Mouse (Mus musculus) adrenal gland, adult (tissue): Measurements from ENCODE around the gene Pla2g10.
"Not testable (repeated sequence)": the region's sequence is repeated elsewhere in the genome, so short reads cannot be mapped to it uniquely, and the experiment has no call there.

Experiments used
- DNase-seq, 2 experiments: peaks; one replicate each; pipeline ENCODE4 v3.0.0; 2022 to 2023; ENCODE audit warnings: low spot score in 1 of 2; ENCODE audit not compliant: inconsistent age in 2 of 2

Pla2g10 gene

DNA sequence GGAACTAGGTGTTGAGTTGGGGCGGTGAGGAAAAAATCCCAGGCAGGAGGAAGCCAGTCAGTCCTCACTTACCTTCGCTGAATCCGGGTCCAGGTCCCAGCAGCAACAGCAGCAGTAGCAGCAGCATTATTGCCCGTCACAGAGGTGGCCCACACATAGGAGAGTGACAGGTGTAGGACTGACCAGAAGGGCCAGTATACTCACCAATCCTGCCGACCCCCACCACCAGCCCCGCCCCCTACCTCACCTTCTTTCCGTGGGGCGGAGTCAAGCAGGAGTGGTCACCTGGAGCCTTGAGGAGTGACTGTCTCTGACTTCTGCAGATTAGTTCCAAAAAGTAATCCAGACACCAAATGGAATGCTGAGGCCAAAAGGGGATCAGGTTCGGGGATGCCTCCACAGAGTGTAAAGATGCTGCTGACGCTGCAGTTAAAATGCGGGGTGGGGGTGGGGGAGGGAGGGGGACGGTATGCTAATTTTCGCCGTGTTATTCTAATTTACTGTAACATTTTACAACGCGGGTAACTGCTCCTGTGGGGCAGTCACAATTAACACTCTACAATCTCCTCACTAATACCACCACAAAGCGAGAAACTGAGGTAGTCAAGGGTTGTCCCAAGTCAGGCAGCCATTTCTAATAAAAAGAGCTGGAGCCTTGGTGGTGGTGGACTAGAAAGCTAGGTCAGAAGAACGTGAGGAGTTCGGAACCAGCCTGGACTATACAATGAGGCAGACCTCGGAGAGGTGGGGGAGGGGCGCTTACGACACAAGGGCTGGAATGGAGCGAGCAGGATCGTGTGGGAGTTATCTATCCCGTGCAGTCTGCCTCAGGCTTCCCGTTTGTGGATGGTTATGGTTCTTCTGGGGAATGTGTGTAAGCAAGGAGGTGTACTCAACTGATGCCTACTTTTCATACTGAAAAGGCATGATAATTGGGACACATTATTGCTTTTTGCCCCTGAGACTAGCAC is at the start of gene Pla2g10:
Gene Pla2g10, minus strand, starts transcription at position 699 of the 971 bp plus-strand sequence.
- no peak for DNase-seq

DNA sequence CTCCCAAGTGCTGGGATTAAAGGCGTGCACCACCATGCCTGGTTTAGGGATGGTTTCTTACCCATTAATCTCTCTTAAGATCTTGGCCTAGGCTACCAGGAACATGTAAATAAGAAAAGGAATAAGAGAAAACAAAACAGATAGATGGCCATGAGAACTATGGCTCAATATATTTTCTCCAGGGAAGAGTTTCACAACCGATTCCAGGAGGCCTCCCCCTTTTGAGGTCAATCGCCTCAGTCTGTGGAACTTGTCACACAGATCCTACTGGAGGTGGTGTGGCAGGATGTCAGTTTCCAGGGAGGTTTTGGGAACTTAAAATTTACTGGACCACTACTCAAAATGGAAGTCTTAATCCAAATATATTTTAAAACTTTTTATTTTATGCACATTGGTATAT is 43.9 kb upstream of the Pla2g10 start:
- DNase-seq: peak in 1 of 2 experiments; percentile 63

DNA sequence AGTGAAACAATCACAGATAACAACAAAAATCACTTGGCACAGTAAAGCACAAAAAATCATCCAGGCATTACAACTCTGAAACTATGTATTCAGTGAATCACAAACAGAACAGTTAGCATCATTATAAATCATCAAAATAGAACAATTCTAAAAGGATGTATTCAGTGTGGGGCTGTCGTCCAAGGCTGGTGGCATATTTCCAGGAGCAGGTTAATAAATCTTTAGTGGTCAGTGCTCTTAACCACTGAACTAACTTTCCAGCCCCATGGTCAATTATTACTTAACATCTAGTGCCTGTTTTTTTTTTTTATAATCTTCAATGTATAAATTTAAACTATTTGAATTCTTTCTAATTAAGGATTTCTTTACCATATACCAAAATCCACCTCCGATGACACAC is 43.2 kb upstream of the Pla2g10 start:
- peak; percentile 80 to 93 for DNase-seq

DNA sequence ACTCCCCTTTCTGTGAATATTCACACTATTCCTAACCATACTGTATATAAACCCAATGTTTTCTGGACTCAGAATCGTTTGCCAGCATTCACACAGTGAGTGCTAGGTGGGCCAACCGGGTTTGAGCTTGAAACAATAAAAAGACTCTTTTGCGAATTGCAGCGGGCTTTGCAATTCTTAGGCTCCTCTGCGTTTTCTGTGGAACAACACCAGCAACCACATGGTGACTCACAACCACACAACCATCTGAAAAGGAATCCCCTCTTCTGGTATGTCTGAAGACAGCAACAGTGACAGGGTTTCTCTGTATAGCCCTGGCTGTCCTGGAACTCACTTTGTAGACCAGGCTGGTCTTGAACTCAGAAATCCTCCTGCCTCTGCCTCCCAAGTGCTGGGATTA is 41.3 kb upstream of the Pla2g10 start:
- not testable (repeated sequence) for DNase-seq

DNA sequence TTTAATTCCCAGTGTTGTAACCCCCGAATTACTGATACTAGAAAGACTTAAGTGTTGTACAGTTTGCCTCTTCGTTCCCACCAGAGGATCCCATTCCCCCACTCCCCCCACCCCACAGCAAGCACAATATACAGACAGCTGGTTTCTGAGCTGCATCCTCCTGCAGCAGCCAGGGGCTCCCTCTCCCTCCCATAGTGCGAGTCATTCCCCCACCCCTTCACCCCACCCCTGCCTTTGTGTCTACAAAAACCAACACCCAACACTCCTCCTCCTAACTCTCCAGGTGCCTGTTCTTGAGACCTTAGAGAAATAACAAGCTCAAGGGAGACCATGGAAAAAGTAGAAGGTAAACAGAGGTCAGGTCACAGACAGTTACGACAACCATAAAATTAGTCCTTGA is 40.8 kb upstream of the Pla2g10 start:
- not testable (repeated sequence) for DNase-seq

DNA sequence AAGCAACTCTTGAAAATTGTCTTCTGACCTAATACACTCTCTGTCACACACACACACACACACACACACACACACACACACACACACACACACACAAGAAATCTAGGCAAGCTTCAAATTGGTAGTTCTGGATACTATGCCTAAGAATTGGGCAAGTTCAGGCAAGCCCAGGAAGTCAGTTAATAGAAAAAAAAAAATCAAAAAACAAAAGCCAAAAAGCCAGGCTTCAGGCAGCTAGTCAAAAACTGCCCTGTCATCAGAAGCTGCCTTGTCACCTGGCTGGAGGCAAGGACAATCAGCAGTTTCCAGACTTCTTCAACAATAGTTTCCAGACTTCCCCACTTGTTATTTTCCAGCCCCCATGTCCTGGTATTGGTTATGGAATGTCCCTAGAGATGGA is 35.6 kb upstream of the Pla2g10 start:
- DNase-seq: no peak

DNA sequence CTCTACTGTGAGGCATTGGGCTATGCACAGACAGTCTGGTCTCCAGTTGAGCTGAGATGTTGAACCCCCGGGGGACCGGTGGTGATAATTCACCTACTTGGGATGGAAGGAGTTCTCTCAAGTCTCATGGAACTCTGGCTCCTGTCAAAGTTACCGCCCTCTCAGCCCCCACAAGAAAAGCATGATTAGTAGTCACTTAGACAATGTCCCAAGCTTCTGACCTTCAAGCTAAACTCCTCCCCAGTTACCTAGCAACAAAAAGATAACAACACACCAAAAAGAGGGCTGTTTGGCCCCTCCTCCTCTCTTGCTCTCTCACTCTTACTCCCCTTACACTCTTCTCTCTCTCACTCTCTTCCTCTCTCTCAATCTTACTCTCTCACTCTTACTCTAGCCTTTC is 33.7 kb upstream of the Pla2g10 start:
- DNase-seq: peak in 1 of 2 experiments; percentile 57

DNA sequence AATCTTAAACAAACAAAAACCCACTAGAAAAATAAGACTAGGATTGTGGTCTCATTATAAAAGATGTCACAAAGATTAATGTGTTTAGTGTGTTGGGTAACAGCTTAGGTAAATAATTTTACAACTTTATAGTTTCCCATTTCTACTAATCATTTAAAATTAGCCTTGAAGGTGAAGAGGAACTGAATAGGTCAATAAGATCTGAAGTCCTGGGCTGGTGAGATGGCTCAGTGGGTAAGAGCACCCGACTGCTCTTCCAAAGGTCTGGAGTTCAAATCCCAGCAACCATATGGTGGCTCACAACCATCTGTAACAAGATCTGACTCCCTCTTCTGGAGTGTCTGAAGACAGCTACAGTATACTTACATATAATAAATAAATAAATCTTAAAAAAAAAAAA is 32.0 kb upstream of the Pla2g10 start:
- not testable (repeated sequence) for DNase-seq

DNA sequence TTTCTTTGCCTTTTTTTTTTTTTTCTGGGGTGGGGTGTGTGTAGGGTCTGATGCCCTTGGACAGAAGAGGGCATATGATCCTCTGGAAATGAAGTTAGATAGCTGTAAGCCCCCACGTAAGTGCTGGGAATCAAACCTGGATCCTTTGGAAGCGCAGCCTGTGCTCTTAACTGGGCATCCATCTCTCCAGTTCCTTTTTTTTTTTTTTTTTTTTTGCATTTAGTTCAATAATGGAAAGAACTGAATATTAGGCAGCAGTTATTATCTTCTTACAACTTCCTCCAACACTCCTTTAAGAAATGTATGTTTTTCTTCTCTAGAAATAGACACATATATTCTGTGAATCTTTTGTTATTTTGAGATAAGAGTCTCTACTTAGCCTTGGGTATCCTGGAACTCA is 27.0 kb upstream of the Pla2g10 start:
- DNase-seq: no peak

DNA sequence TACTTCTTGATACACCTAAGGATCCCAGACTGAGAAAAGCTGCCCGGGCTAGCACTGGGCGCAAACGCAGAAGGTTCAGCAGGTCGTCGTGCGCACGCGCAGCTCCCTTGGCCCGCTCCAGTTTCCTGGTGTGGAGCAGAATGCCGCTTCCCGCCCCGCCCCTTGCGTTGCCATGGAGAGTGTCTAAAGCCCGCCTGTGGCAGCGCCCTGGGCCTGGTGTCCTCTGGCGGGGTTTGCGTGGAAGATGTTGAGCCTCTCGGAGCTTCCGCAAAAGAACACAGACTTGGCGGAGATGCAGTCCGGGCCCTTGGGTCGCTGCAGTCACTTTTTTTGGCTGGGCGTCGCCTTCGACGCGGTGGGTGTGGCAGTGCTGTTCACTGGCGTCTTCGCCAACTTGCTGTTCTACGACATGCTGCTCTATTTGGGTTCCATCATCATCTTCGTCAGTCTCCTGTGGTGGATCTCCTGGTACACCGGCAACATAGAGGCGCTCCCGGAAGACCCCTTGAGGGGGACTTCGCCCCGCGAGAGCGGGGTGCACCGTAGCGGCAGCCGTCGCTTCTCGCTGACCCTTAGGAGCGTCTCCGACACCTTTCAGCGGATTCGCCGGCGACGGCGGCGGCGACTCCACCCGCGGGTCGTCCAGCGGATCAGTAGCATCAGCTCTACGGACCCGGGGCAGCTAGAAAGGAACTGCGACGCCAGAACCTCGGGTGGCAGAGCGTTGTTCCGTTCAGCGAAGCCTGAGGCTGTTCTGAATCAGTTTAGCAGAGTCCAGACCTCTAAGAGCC is 23.8 kb upstream of the Pla2g10 start:
- peak; percentile 96 to 98 for DNase-seq

DNA sequence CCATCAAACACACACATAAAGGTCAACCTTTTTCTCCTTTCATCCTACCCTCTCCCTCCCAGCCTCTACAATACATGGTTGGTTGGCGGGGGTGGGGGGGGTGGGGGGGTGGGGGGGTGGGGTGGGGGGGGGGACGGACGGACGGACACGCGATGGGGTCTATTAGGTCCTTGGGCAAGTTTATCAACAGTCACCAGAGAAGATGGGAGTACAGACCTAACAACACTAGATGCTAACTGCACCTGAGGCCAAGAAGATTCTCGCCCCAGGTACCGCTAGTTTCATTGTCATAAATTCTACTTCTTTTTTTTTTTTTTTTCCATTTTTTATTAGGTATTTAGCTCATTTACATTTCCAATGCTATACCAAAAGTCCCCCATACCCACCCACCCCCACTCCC is 23.2 kb upstream of the Pla2g10 start:
- DNase-seq: no peak

DNA sequence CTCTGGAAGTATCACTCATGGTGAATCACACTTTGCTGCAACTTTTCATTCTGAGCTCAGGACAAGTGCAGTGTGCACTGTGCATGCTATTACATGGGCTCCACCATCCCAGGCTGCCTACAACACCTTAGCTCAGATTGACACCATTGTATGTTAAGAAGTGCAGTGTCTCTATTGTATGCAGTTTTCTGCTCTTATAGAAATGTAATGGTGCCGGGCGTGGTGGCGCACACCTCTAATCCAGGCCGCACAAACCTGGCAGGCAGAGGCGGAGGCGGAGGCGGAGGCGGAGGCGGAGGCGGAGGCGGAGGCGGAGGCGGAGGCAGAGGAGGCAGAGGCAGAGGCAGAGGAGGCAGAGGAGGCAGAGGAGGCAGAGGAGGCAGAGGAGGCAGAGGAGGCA is 19.8 kb upstream of the Pla2g10 start:
- no peak for DNase-seq

DNA sequence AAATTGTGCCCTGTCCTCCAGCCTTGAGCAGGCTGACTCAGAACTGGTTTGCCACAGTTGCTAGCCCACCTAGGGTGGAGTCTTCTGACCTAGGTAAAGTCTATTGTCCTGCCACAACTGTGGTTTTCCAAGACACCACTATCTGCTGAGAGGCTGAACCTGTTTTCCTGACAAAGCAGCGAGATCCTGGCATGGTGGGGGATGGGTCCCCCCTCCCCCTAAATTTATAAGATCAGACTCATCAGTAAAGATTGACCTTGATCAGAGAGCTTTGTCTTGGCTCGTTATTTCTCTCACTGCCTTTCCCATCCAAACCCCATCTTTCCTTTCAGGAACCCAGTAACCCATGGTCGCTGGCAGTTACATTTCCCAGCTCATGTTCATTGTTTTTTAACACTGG is 19.2 kb upstream of the Pla2g10 start:
- no peak for DNase-seq

DNA sequence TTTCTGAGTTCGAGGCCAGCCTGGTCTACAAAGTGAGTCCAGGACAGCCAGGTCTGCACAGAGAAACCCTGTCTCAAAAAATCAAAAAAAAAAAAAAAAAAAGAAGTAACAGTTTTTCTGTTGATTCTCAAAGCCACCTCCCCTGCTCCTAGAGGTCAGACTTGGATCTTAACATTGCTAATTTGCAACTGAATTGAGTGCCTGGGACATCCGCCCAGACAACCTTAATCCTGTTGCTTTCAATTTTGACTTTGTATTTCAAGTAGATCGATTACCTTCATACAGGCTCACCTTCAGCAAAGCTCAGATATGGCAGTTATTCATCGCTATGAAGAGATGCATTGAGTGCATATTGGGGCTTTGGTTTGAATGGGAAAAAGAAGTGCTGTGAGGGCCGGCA is 18.5 kb upstream of the Pla2g10 start:
- no peak for DNase-seq

DNA sequence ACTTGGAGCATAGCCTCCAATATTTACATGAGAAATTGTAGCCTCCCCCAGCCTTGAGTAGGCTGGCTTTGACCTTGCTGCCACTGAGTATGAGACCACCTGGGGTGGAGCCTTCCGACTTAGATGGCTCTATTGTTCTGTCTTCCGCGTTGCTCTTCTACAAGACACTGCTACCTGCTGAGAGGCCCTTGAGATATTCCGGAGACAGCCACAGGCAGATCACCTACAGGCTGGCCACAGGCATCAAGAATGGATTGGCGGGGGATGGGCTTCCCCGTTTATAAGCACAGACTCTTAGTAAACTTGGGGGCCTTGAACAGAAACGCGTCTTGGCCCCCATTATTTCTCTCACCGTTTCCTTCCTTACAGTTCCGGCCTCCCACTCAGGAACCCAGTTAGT is 18.0 kb upstream of the Pla2g10 start:
- not testable (repeated sequence) for DNase-seq

DNA sequence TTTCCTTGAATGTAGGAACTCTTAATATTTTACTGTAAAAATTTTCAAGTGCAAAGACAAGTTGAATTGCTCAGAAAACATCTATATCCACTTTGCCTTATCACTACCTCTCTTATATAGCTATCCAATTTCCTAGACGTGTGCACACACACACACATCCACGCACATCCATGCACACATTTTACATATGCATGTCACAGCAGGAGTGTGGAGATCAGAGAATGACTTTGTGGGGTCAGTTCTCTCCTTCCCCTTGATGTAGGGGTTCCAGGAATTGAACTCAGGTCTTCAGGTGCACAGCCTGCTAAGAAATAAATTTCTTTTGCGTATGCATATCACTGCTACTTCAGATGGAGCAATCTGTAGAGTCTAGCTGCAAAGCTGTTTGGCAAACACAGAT is 17.3 kb upstream of the Pla2g10 start:
- DNase-seq: no peak

DNA sequence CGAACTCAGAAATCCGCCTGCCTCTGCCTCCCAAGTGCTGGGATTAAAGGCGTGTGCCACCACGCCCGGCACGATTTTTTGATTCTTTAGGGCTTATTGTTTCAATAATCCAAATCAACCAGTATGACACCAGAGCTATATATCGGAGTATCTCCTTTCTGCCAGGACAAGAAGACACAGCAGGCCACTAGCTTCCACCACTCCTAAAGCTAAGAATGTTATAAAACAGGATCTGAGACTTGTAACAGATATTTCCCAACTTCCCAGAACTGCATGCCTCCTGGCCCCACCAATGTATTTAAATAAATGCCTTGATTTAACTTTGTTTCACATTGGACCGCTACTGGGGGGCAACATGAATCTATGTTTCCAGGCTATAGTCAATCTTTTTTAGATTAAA is 16.9 kb upstream of the Pla2g10 start:
- no peak for DNase-seq

DNA sequence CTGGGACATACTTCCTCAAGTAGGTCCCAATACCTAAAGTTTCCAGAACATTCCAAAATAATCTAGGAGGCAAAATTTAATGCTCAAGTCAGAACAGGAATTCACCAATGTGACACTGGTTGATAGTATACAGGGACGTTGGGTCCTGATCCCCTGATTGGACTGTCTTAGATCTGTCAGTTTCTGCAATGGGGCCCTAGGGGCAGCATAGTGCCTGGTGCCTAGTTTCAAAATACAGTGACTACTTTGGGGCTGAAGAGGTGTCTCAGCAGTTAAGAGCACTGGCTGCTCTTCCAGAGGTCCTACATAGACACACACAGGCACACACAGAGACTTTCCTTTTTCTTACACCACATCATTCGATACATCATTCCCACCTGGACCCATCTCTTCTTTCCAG is 10.1 kb upstream of the Pla2g10 start:
- no peak for DNase-seq

DNA sequence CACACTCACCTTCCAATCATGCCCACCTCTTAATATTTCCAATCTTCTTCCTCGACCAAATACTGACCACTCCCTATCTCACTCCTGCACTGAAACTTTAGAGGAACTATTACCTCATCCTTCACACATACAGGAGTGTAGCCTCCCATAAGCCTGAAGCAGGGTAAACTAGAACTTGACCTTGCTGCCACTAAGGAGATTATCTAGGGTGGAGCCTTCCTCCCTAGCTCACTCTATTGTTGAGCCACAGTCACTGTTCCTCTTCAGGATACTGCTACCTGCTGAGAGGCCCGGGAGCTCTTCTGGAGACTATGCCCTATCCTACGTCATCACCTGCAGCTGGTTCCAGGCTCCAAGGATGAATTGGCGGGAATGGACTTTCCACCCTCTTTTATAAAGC is 8.3 kb upstream of the Pla2g10 start:
- DNase-seq: not testable (repeated sequence)

DNA sequence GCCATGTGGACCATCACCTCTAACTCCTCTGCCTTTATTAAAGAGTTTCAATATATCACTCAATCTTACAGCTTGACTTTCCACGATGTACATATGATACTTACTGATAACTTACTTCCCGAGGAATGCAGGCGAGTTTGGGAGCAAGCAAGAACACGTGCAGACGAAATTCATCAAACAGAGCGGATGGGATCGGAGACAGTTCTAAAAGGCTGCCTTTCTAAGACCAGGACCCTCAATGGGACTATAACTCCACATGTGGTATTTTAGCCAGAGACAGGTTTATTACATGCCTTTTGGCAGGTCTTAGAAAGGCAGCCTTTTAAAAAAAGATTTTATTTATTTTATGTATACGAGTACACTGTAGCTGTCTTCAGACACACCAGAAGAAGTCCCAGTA is 5.2 kb upstream of the Pla2g10 start:
- DNase-seq: no peak

DNA sequence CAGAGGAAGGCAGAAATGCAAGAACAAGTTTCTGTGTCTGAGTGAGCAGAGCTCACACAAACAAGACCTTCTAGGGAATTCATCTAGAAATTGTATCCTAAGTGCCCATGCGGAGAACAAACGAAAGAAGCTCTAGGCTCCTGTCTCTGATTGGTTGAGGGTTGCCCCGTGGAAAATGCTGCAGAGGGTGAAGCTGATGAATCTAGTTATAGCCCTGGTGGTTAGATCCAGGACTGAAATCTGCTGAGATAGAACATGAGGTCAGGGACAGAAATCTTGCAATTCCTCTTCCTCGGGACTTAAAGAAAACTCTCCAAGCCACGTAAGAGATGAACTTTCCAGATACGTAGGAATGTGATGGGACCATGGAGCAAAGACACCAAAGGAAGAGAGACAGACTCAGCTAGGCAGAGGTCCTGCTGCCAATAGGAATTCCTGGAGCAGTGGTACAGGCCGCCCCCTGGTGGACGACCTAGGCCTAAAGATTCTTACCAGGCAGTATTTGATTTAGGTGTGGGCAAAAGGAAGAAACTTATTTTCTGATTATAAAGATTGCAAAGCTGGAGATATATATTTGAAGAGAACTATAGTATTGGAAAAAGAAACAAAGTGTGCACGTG is 2.8 kb upstream of the Pla2g10 start:
- DNase-seq: peak; percentile 77 to 93

DNA sequence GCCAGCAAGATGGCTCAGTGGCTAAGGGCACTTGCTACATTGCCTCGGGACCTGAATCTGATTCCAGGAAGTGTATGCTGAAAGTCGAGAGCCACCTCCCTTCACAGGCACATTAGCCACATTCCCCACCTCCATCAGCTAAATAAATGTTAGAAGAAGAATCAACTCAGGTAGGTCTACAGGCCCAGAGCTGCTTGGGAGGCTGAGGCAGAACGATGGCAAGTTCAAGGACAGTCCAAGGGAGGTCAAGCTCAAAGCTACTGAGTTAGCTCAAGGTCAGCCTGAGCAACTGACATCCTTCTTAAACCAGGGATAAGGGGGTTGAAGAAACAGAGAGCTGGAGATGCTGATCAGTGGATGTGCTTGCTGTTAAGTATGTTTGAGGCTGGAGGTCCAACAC is 2.0 kb upstream of the Pla2g10 start:
- DNase-seq: no peak
